Mouse (Mus musculus): ENCODE data around the gene Pnrc2.

Pnrc2 gene

DNA sequence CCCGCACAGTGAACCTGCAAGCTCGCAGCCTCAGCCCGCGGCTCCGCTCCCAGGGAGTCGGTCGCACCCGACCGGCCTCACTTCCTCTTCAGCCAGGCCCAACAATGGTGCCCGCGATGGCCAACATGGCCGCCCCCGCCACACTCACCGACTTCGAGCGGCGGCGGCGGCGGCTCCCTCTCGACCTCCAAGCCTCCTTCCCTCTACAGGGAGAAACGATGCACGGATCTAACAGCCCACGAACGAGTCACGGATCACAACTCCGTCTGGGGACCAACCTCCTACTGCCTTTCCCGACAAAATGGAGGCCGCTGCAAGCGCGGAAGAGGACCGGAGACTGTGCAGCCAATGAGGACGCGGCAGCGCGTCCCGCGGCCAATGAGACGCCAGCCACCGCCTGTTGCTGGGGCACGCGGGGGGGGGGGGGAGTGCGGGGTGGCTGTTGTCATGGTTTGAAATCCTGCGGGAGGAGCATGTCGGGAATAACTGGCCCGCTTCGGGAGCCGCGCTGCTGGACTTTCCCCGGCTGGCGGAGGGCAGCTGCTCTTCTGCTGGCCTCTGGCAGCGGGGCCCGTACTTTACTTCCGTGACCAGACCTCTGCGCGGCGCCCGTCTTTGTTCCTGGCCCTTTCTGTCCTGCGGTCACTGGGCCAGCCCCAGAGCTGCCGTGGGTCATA is at the start of gene Pnrc2:
Pnrc2 (minus strand) TSS at position 325 of the 677 bp plus-strand sequence.
- DNase-seq (ENCODE audit: low read depth, low spot score): peak; percentile 97

DNA sequence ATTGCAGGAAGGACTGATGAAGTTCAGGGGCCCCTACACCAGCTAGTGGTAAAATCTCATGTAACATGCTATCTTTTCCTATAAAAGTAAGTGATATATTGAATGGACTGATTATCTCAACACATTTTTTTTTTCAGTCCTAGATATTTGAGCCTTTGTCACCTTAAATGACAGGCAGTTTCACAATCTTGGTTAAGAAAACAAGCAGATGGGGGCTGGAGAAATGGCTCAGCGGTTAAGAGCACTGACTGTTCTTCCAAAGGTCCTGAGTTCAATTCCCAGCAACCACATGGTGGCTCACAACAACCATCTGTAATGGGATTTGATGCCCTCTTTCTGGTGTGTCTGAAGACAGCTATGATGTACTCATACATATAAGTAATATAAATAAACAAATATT is 48.5 kb upstream of the Pnrc2 start:
- no peak for DNase-seq (ENCODE audit: low read depth, low spot score)

GRCm38 (mm10) chr4:135921257-135922120 is 47.8 kb upstream of the Pnrc2 start:
- DNase-seq (ENCODE audit: low read depth, low spot score): no peak

- peak; percentile 97 for DNase-seq (ENCODE audit: low read depth, low spot score)
Measured at GRCm38 (mm10) chr4:135920304-135921241, 46.9 kb upstream of the Pnrc2 start, which contains the start of gene Fuca1. Gene Fuca1, plus strand, starts transcription at chr4:135920735.

- no peak for DNase-seq (ENCODE audit: low read depth, low spot score)
Measured at GRCm38 (mm10) chr4:135919280-135919639, 45.6 kb upstream of the Pnrc2 start.

- no peak for DNase-seq (ENCODE audit: low read depth, low spot score)
Measured at GRCm38 (mm10) chr4:135918635-135919279, 45.1 kb upstream of the Pnrc2 start.

DNA sequence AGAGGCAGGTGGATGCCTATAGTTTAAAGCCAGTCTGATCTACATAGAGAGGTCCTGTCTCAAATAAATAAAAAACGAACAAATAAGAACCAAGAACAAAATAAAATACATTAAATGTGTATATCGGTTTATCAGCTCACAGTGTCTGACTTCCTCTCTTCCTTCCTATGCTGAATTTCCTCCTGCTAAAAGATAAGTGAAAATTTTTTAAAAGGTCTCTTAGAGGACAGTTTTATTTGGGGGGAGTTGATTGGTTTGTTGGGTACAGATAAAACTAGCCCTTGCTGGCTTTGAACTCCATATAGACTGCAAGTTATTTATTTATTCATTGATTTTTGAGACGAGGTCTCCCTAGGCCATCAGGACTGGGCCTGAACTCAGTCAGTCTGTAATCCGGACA is 39.8 kb upstream of the Pnrc2 start:
- DNase-seq (ENCODE audit: low read depth, low spot score): no peak

GRCm38 (mm10) chr4:135912835-135913234 is 39.2 kb upstream of the Pnrc2 start:
- DNase-seq (ENCODE audit: low read depth, low spot score): peak; percentile 48

DNA sequence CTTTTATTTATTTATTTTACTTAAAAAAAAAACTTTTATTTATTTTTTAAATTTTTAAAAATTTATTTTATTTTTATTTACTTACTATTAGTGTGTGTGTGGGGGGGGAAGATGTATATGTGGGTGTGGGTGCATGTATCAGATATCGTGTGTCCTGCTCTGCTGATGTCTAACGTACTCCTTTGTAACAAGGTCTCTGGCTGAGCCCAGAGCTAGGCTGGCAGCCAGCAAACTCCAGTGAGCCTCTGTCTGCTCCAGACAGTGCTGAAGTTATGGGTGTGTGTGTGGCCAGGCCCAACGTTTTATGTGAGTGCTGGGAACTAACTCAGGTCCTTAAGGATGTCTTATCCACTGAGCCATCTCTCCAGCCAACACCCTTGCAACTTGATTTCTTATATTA is 38.5 kb upstream of the Pnrc2 start:
- no peak for DNase-seq (ENCODE audit: low read depth, low spot score)

- no peak for DNase-seq (ENCODE audit: low read depth, low spot score)
Measured at GRCm38 (mm10) chr4:135911531-135911930, 37.9 kb upstream of the Pnrc2 start.

DNA sequence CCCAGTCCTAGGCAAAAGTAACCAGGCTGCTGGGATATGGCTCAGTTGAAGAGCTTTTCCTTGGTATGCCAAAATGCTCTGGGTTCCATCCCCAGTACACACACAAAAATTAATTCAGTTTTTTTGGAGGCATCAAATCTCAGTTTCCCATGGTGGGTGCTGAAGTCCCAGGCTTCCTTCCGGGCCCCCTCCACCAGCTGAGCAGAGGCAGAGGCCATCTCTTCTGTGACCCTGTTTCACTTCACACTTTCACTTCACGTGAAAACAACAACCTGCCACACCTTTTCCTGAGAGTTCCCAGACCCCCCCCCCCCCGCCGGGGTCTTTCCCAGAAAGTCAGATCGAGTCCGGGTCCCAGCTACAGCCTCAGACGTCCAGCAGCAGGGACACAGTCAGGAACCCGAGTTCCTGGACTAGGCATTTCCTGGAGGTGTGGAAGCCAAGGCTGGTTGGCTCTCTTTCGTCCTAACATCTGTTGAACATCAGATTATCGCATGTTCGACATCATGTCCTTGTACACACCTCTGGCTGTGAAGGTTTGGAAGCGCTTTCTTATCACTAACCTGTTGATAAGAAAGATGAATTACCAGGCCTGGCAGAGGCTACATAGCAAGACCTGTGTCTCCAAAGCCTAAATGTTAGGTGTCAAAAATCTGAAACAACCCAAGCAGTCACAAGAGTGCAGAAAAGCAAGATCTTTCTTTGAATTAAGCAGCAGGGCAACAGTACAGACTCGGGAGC is 35.8 kb upstream of the Pnrc2 start:
- no peak for DNase-seq (ENCODE audit: low read depth, low spot score)

DNA sequence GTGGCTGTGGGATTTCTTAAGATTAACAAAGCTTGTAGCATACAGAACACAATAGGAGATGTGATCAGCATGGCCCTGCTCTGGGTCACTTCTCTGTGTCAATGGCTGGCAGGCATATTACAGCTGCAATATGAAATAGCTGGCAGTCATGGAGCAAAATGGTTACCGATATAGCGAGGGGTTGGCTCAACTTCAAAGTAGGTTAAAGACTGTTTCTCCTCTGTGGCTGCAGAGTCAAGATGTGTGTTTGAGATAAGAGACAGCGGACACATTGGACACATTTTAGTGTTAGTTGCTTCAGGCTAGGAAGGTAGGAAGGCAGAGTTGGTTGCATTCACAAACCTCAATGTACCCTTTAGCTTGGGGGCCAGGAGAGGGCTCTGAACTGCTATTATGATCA is 33.0 kb upstream of the Pnrc2 start:
- DNase-seq (ENCODE audit: low read depth, low spot score): no peak

DNA sequence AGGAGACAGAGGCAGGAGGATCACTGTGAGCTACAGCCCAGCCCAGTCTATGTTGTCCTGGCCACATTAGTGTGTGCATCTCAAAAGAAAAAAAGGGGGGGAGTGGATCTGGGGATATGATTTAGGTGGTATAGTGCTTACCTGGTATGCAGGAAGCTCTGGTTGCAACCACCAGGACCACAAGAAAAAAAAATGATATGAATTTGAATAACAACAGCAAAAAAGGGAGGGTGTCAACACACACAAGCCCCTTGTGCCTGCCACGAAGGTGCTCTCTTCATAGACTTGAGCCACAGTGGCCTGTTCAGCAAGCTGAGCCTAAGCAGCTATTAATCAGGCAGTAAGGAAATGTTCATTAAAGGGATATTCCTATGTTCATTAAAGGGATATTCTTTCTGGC is 31.2 kb upstream of the Pnrc2 start:
- DNase-seq (ENCODE audit: low read depth, low spot score): no peak

GRCm38 (mm10) chr4:135902606-135903242 is 29.1 kb upstream of the Pnrc2 start:
- no peak for DNase-seq (ENCODE audit: low read depth, low spot score)

DNA sequence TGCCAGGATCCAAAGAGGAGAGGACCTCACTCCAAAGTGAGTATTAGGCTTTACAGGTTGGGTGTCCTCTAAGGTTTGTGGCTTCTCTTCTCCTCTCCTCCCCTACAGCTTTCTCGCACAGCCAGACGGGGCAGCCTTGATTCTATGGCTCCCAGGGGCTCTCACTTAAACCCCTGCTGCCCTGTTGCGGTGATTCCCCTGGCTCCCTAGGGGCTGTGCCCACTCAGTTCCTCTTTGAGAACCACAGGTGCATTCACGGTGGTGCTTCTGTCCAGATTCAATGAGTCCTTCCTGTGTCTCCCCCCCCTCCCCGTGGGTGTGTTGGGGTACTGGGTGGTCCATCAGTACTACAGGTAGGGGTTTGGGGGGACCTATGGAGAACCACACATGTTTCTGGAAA is 26.4 kb upstream of the Pnrc2 start:
- DNase-seq (ENCODE audit: low read depth, low spot score): no peak

DNA sequence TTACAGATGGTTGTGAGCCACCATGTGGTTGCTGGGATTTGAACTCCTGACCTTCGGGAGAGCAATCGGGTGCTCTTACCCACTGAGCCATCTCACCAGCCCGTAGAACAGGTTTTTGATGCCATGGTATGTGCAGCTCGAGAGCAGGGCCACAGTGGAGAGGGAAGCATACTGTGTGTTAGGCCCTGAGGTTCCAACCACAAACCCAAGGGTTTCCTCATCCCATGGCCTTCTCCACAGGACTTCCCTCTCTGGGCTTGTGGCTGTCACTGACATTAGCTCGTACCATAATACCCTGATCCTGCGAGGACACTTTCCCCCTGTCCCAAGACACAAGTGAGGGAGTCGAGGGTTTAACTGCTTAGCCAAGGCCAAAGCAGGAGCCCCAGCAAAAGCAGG is 25.4 kb upstream of the Pnrc2 start:
- DNase-seq (ENCODE audit: low read depth, low spot score): no peak

DNA sequence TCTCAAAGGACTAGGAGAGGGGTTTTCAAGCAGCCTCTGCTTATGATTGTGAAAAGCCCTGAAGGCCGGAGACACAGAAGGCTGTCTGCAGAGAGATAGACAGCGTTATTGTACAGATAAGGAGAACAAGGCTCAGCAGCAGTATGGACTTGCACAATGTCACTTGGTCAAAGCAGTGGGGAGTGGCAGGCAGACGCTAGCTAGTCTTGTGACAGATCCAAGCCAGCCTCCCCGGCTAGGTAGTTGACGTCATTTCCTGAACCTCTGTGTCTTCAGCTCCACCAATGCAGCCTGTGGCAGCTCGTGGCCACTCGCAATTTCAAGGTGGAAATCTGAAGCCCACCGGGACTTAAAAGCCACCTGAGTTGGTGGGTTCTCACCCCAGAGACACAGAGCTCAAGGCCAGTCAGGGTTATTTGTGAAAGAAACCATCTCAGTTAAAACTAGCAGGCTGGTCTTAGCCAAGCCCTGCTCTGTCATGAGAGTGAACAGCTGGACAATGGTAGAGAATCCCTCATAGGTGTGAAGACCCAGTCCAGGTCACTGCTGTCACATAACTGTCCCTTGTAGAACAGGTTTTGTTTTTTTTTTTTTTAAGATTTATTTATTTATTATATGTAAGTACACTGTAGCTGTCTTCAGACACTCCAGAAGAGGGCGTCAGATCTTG is 24.9 kb upstream of the Pnrc2 start:
- DNase-seq (ENCODE audit: low read depth, low spot score): no peak

GRCm38 (mm10) chr4:135896157-135896556 is 22.5 kb upstream of the Pnrc2 start:
- DNase-seq (ENCODE audit: low read depth, low spot score): no peak

DNA sequence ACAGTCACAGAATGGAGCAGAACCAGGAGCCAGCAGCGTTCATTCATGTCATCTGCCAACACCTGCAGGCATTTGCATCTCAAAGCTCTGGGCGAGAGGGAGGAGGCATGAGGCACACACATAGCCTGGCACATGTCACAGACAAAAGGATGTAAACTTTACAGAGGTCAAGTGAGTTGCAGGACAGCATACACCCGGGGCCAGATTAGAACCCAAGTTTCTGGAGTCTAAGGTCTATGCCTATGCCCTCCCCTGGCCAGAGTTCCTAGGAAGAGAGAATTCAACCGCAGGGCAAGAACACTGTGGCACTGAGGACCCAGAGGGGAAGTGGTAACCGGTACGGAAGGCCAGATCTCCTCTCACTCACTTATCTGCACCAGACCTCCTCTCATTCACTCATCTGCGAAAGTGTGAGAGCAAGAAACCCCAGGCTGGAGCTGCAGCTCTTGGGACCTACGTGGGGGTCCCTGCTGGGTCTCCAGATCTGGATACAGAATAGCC is 21.5 kb upstream of the Pnrc2 start, which contains the start of gene Cnr2:
Cnr2 (plus strand) TSS at position 324 of the 501 bp plus-strand sequence.
- no peak for DNase-seq (ENCODE audit: low read depth, low spot score)
